Mouse (Mus musculus) cerebellum, adult 9-11 months (tissue): ENCODE data around the gene Spn.
A peak's percentile ranks its signal among the peaks of the same experiment; 100 is the strongest.
"Not testable (repeated sequence)": the region's sequence is repeated elsewhere in the genome, so short reads cannot be mapped to it uniquely, and the experiment has no call there.

ENCODE experiments used
- DNase-seq: peaks from one replicate; pipeline ENCODE4 v3.0.0; 2022

Gene Spn

GRCm38 (mm10) chr7:127103960-127104359 is 33.7 kb downstream of the Spn start:
- peak; percentile 35 for DNase-seq

DNA sequence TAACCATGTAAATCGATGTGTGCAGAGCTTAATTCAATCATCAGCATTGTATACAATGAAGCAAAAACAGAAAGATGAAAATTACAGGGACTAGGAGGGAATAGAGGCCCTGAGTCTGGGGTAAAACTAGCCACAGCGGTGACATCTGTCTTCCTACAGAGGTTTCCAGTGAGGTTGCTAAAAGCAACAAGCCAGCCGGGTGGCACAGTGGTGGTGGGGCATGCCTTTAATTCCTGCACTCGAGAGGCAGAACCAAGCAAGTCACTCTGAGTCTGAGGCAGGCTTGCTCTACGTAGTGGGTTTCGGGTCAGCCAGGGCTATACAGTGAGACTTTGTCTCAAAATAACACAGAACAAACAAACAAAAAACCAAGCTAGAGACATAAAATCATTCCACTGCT is 35.5 kb downstream of the Spn start:
- DNase-seq = no peak

DNA sequence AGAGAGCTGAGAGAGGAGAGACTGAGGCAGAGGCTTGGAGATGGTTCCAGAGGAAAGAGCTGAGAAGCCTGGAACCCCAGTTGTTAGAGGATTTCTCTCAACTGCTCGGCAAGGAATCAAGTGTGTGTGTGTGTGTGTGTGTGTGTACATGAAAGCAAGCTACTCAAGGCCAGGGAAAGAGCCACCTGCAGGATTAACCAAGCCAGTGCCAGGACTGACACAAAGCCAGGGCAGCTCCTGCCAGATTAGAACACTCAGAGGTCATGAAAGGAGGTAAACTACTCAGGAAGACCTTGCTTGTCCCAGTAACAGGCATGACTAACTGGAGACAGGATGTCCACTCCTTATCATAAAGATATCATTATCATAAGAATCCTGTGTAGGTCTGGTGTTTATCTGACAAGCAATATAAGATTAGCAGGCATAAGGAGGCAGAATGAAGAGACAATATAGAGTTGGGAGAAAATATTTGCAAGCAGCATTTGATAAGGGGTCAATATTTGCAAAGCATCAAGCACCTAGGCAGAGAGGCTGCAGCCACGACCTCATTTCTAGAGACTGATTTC is 36.1 kb downstream of the Spn start:
- DNase-seq = no peak

- no peak for DNase-seq
Measured at GRCm38 (mm10) chr7:127099528-127099927, 38.1 kb downstream of the Spn start.

GRCm38 (mm10) chr7:127098950-127099349 is 38.7 kb downstream of the Spn start:
- DNase-seq = no peak

- DNase-seq = no peak
Measured at GRCm38 (mm10) chr7:127098521-127098920, 39.1 kb downstream of the Spn start.

DNA sequence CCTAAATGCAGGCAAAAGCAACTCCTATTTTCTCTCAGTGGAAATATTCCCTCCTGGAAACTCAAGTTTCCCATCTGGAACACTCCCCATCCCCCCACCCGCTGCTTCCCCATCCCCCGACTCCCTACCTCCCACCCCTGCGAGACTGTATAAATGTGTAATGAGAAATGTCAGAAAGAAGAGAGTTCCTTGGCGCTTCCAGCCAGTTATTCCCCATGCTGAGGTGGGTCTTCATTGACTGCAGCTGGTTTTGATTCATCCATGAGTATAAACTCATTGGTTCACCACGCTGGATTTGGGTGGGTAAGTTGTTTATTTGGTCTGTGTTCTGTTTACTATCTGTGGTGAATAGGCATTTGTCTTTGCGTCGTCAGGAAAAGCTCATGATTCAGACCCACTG is 41.2 kb downstream of the Spn start:
- no peak for DNase-seq

- DNase-seq = no peak
Measured at GRCm38 (mm10) chr7:127093914-127094313, 43.7 kb downstream of the Spn start.

DNA sequence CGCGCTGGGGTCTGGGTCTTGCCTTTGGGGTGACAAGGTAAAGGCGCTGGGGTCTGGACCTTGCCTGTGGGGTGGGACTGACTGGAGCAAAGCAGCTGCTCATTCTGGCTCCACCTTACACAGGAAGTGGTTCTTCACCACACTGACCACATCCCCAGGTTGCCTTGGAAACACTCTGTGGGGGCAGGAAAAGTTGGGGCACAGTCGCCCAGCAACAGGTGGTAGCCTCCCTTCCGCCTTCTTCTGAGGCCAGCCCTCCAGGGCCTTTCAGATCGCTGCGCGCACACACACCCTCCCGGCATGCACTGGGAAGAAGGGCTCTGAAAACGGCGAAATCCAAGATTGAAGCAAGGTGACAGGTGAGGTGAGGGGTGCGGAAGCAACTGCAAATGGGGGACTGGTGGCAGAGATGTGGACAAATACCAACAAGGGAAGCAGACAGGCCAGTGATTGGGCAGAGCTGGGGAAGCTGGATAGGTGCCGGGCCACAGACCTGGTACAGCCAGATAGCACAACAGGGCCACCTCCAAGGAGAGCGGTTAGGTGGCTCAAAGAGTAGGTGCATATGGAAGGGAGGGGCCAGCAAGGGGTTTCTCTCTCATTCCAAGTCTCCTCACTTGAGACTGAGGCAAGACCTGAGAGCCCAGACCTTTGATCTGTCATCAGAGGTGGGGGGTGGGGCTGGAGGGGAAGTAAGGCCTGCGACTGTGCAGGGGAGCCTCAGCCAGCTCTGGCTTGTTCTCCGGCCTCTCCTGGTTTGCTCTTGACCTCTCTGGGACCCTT is 46.3 kb downstream of the Spn start, which contains the start of gene AI467606:
Gene AI467606 (plus strand): TSS at position 246 of the 783 bp plus-strand sequence.
- DNase-seq = no peak

- DNase-seq = no peak
Measured at GRCm38 (mm10) chr7:127090154-127091113, 47.2 kb downstream of the Spn start.

DNA sequence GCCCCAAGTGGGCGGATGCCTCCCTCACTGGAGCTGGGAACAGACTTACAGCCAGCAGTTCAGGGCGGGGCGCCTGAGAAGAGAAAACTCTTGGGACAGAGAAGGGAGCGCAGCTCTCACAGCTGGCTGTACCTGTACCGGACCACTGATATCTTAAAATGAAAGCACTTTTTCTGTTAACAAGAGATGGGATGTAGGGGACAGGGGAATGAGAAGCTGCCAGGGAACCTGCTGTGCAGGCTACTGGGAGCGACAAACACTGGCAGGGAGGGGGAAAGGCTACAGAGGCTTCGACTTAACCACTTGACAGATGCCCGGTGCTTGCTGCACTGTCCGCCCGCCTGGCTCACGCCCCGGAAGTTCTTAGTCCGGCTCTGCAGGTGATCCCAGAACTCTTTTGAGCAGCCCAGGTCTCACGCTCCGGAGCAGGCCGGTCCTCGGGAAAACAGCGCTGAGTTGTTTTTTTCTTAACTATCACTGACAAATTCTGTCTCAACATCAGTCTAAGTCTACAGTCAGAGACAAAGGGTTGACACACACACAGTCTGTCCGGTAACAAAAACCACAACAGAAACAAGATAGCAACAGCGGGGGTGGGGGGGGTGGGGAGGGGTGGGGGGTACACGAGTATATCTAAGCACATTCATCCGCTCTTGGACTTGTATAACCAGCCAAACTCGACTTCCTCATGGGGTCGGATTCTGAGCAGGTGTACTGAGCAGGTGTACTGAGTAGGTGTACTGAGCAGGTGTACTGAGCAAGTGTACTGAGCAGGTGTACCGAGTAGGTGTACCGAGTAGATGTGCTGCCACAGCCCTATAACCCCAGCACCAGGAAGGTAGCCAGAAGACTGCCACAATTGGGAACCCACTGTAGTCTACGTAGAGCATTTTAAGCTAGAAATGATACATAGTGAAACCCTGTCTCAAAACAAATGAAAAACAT is 48.5 kb downstream of the Spn start:
- DNase-seq = no peak

GRCm38 (mm10) chr7:127088083-127088482 is 49.5 kb downstream of the Spn start:
- DNase-seq = no peak

- DNase-seq = not testable (repeated sequence)
Measured at GRCm38 (mm10) chr7:127087278-127088010, 50.2 kb downstream of the Spn start, which contains the start of gene Zg16. TSS of gene Zg16 (minus strand) at chr7:127087328.

GRCm38 (mm10) chr7:127085751-127086150 is 51.9 kb downstream of the Spn start:
- not testable (repeated sequence) for DNase-seq

- DNase-seq = no peak
Measured at GRCm38 (mm10) chr7:127084794-127085193, 52.8 kb downstream of the Spn start.

DNA sequence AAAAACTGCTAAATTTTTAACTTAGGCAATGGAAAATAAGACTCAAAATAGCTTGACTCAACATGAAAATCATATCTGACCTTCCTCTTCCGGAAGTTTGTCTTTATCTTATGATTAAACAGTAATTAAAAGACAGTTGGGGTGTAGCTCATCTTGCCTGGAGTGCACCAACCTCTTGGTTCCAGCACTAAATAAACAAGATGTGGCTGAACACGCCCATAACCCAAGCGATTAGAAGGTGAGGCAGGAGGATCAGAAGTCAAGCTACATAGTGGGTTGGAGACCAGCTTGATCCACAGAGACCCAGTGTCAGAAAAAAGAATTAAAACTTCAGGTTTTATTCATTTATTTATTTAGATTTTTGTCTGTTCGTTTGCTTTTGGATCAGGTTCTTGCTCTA is 53.9 kb downstream of the Spn start:
- no peak for DNase-seq

DNA sequence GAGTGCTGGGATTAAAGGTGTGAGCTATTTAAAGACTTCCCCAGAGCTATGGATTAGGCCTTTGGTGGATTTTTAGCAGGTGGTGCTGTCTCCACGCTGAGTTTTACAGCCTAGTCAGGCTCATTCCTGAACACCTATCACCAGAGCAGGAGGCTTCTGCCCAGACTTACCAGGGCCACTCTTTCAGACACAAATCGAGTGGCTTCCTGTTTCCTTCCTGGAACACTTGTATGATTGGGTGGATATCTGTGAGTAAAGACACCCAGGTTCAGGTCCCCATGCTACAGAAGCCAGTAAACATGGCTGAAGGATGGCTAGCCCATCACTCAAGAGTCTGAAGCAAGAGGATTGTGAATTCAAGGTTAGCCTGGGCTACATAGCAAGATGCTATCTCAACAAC is 54.6 kb downstream of the Spn start:
- no peak for DNase-seq

DNA sequence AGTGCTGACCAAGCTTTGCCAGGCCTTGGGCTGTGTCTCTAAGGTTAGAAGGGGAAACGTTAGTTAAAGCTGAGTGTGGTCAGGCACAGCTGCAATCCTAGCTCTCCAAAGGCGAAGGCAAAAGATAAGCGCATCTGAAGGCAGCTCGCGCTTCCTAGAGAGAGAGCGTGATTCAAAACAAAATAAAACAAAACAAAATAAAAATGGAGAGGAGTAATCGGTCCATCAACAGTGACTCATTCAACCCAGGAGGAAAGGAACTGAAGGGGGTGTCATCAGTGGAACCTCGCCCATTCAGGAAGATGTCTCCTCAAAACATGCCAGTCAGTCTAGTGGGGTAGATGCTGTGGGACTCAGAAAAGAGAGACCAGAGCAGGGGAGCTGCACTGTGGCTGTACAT is 55.4 kb downstream of the Spn start:
- DNase-seq = no peak
